Mouse (Mus musculus) bone marrow, adult 2 months (tissue): ENCODE data around the gene Cabp2.

Source experiments
- CTCF ChIP-seq: fragments of 200-500 bp; IDR thresholded peaks from 2 replicates; pipeline ENCODE4 v1.5.1; 2011; ENCODE audit warnings: low read length, control low read depth; ENCODE audit not compliant: control insufficient read depth, insufficient read depth
- POLR2A ChIP-seq: fragments of 200-500 bp; IDR thresholded peaks from 2 replicates; pipeline ENCODE4 v1.6.1; 2011; ENCODE audit warnings: low read depth, mild to moderate bottlenecking, control low read depth, low read length, borderline replicate concordance; ENCODE audit not compliant: control insufficient read depth

- no peak for TF ChIP-seq POLR2A
- no peak for TF ChIP-seq CTCF
These were observed 22.8 kb upstream of the Cabp2 start for GRCm38 (mm10) chr19:4058581-4058980.
